Mouse (Mus musculus) myocyte (in vitro differentiated cells): ENCODE measurements around the gene Arx. TPM values are rescaled to one million over a fixed set of nuclear protein-coding genes. Genes with fewer than 3 reads are reported as not detected.

Experiments
- H3K27me3 ChIP-seq: one replicate; pipeline ENCODE4 v1.6.1; 2011; ENCODE audit not compliant: control insufficient read depth, insufficient read depth, insufficient read length
- H3K36me3 ChIP-seq: one replicate; pipeline ENCODE4 v1.6.1; 2011; ENCODE audit not compliant: control insufficient read depth, insufficient read depth
- H3K4me2 ChIP-seq: one replicate; pipeline ENCODE4 v1.6.1; 2011; ENCODE audit warnings: low read depth, control low read depth
- H3K4me3 ChIP-seq: one replicate; pipeline ENCODE4 v1.5.1; 2011; ENCODE audit warnings: mild to moderate bottlenecking, control low read depth, moderate library complexity
- H3K79me2 ChIP-seq: one replicate; pipeline ENCODE4 v1.6.1; 2011; ENCODE audit not compliant: control insufficient read depth, insufficient read depth
- H3ac ChIP-seq: one replicate; pipeline ENCODE4 v1.6.1; 2011; ENCODE audit not compliant: control insufficient read depth, insufficient read length
- CEBPB ChIP-seq: IDR thresholded peaks from 2 replicates; pipeline ENCODE4 v1.6.1; 2011; ENCODE audit warnings: mild to moderate bottlenecking, moderate library complexity; ENCODE audit not compliant: poor library complexity, insufficient read depth, severe bottlenecking
- E2F4 ChIP-seq: IDR thresholded peaks from one replicate; pipeline ENCODE4 v1.6.1; 2011; ENCODE audit warnings: mild to moderate bottlenecking, control low read depth, moderate library complexity; ENCODE audit not compliant: insufficient read depth
- MAX ChIP-seq: IDR thresholded peaks from one replicate; pipeline ENCODE4 v1.6.1; 2011; ENCODE audit warnings: low read depth, mild to moderate bottlenecking, control low read depth
- MYOD1 ChIP-seq, 3 experiments: IDR thresholded peaks; one replicate each; pipeline ENCODE4 v1.6.1; 2011; ENCODE audit warnings: control low read depth in 2 of 3, low read depth in 2 of 3, mild to moderate bottlenecking in 2 of 3, moderate library complexity in 1 of 3; ENCODE audit not compliant: insufficient read length in 2 of 3, control insufficient read depth in 1 of 3
- MYOG ChIP-seq, 3 experiments: IDR thresholded peaks; one replicate each; pipeline ENCODE4 v1.6.1; 2011; ENCODE audit warnings: control low read depth in 2 of 3, low read depth in 2 of 3, mild to moderate bottlenecking in 2 of 3; ENCODE audit not compliant: insufficient read length in 2 of 3, control insufficient read depth in 1 of 3, insufficient read depth in 1 of 3
- POLR2A ChIP-seq: IDR thresholded peaks from one replicate; pipeline ENCODE4 v1.6.1; 2011; ENCODE audit warnings: low read depth, mild to moderate bottlenecking, control low read depth, moderate library complexity; ENCODE audit not compliant: insufficient read length
- POLR2AphosphoS2 ChIP-seq: IDR thresholded peaks from one replicate; pipeline ENCODE4 v1.6.1; 2011; ENCODE audit warnings: low read depth, control low read depth; ENCODE audit not compliant: insufficient read length
- REST ChIP-seq: IDR thresholded peaks from one replicate; pipeline ENCODE4 v1.6.1; 2011; ENCODE audit warnings: mild to moderate bottlenecking, control low read depth, moderate library complexity; ENCODE audit not compliant: insufficient read depth, insufficient read length
- SRF ChIP-seq: IDR thresholded peaks from one replicate; pipeline ENCODE4 v1.6.1; 2011; ENCODE audit warnings: low read depth; ENCODE audit not compliant: control insufficient read depth, insufficient read length
- TCF12 ChIP-seq: IDR thresholded peaks from one replicate; pipeline ENCODE4 v1.6.1; 2011; ENCODE audit warnings: mild to moderate bottlenecking, control low read depth; ENCODE audit not compliant: poor library complexity, insufficient read depth, severe bottlenecking
- TCF3 ChIP-seq: IDR thresholded peaks from one replicate; pipeline ENCODE4 v1.6.1; 2011; ENCODE audit warnings: low read depth, control low read depth; ENCODE audit not compliant: insufficient read length
- USF1 ChIP-seq: IDR thresholded peaks from one replicate; pipeline ENCODE4 v1.6.1; 2011; ENCODE audit warnings: low read depth, mild to moderate bottlenecking, control low read depth, moderate library complexity
- polyA plus RNA-seq: library from polyadenylated mRNA; unstranded; fragments of >200 nt; fragmentation: generic; extraction: Trizol; gene quantifications from one replicate; pipeline ENCODE4 v1.2.1, GENCODE M21; 2012; ENCODE audit warnings: missing spikeins

The Arx gene
- polyA plus RNA-seq, 1 experiment, result 6.5 TPM

- TF ChIP-seq MYOD1 (IDR thresholded peaks at IDR 0.05; ENCODE audit: control insufficient read depth in 1 of 3, insufficient read length in 2 of 3, low read depth in 2 of 3) (no peak), TCF12 (no peak), POLR2A (no peak), MAX (no peak), POLR2AphosphoS2 (no peak), REST (no peak), USF1 (no peak), MYOG (IDR thresholded peaks at IDR 0.05; ENCODE audit: control insufficient read depth in 1 of 3, insufficient read depth in 1 of 3, insufficient read length in 2 of 3, low read depth in 2 of 3) (no peak), SRF (no peak), CEBPB (no peak), E2F4 (no peak)
- no peak overlapping the region for H3ac ChIP-seq
- H3K4me2 ChIP-seq, result no peak overlapping the region
- H3K79me2 ChIP-seq, result no peaks in the 10 kb centered on the region
- no peaks in the 10 kb centered on the region for H3K36me3 ChIP-seq
- no peaks in the 10 kb centered on the region for H3K27me3 ChIP-seq
- H3K4me3 ChIP-seq, result no peak overlapping the region
Measured at GRCm38 (mm10) chrX:93319979-93320378, 33.7 kb downstream of the Arx start.

- H3K36me3 ChIP-seq, result no peaks in the 10 kb centered on the region
- no peak overlapping the region for H3K4me3 ChIP-seq
- H3ac ChIP-seq, result no peak overlapping the region
- H3K4me2 ChIP-seq, result no peak overlapping the region
- no peaks in the 10 kb centered on the region for H3K79me2 ChIP-seq
- no peak for TF ChIP-seq REST
- no peak for TF ChIP-seq MAX
- TF ChIP-seq MYOG (IDR thresholded peaks at IDR 0.05; ENCODE audit: control insufficient read depth in 1 of 3, insufficient read depth in 1 of 3, insufficient read length in 2 of 3, low read depth in 2 of 3), result no peak
- TF ChIP-seq POLR2AphosphoS2, result no peak
- no peak for TF ChIP-seq CEBPB
- no peak for TF ChIP-seq USF1
- no peak for TF ChIP-seq POLR2A
- no peak for TF ChIP-seq E2F4
- TF ChIP-seq TCF12, result no peak
- no peak for TF ChIP-seq SRF
- no peak for TF ChIP-seq TCF3
- no peak for TF ChIP-seq MYOD1 (IDR thresholded peaks at IDR 0.05; ENCODE audit: control insufficient read depth in 1 of 3, insufficient read length in 2 of 3, low read depth in 2 of 3)
- H3K27me3 ChIP-seq, result no peaks in the 10 kb centered on the region
Measured at GRCm38 (mm10) chrX:93321336-93321735, 35.1 kb downstream of the Arx start.
